Mouse (Mus musculus) lung, postnatal 0 days (tissue): ENCODE data around the gene Serpina1b. TPM values are rescaled to one million over a fixed set of nuclear protein-coding genes. Genes with fewer than 3 reads are reported as not detected.

Experiments
- polyA plus RNA-seq: library from polyadenylated mRNA; unstranded; fragments of >200 nt; fragmentation: Nextera tagmentation; extraction: Ambion mirVana; gene quantifications from 2 replicates; pipeline ENCODE4 v1.2.1, GENCODE M21; 2015

The Serpina1b gene
- polyA plus RNA-seq, 1 experiment from 2014 or later = 0.16 TPM

Other genes with a start within 250 kb of the Serpina1b start
- 0.20 and 0.62 TPM in 2 replicates for gene Serpina10, start 198.9 kb downstream of the Serpina1b start, polyA plus RNA-seq
- gene Serpina6, start 173.2 kb downstream of the Serpina1b start, polyA plus RNA-seq = not detected in 2 replicates
- not detected in 2 replicates for gene Serpina16, start 154.2 kb downstream of the Serpina1b start, polyA plus RNA-seq
- not detected in 2 replicates for gene Serpina1f, start 134.8 kb downstream of the Serpina1b start, polyA plus RNA-seq
- 0.36 and 0.43 TPM in 2 replicates for gene Serpina1d, start 56.8 kb downstream of the Serpina1b start, polyA plus RNA-seq
- gene Serpina1a, start 33.2 kb upstream of the Serpina1b start, polyA plus RNA-seq = 0.18 and 0.20 TPM in 2 replicates
- 0.18 and 0.20 TPM in 2 replicates for gene Serpina1c, start 74.5 kb upstream of the Serpina1b start, polyA plus RNA-seq
- 0.33 and 0.45 TPM in 2 replicates for gene Serpina1e, start 128.6 kb upstream of the Serpina1b start, polyA plus RNA-seq
- gene Serpina11, start 159.6 kb upstream of the Serpina1b start, polyA plus RNA-seq = not detected in 2 replicates
- gene Serpina9, start 183.4 kb upstream of the Serpina1b start, polyA plus RNA-seq = 0.32 and 0.89 TPM in 2 replicates
- 0.04 TPM in 1 of 2 replicates, not detected in the other for gene Serpina12, start 214.1 kb upstream of the Serpina1b start, polyA plus RNA-seq